Mouse (Mus musculus): ENCODE data around the gene Akap13. TPM values are rescaled to one million over a fixed set of nuclear protein-coding genes. Genes with fewer than 3 reads are reported as not detected.

Gene Akap13
- total RNA-seq, 4 experiments from 2014 or later = 70.2 to 79.8 (median 75.9) TPM

- DNase-seq (ENCODE audit: low spot score) = no peak
These were observed 5.0 kb downstream of the Akap13 start for GRCm38 (mm10) chr7:75460290-75460689.

- no peak for DNase-seq (ENCODE audit: low spot score)
These were observed 8.3 kb downstream of the Akap13 start for GRCm38 (mm10) chr7:75463579-75464162.

GRCm38 (mm10) chr7:75467791-75468190 lies 12.5 kb downstream of the Akap13 start:
- DNase-seq (ENCODE audit: low spot score) = no peak

GRCm38 (mm10) chr7:75470318-75470925 lies 15.1 kb downstream of the Akap13 start:
- no peak for DNase-seq (ENCODE audit: low spot score)

- DNase-seq (ENCODE audit: low spot score) = no peak
These were observed 17.2 kb downstream of the Akap13 start for GRCm38 (mm10) chr7:75472316-75473195.

- no peak for DNase-seq (ENCODE audit: low spot score)
These were observed 18.0 kb downstream of the Akap13 start for GRCm38 (mm10) chr7:75473294-75473693.

- no peak for DNase-seq (ENCODE audit: low spot score)
These were observed 18.7 kb downstream of the Akap13 start for GRCm38 (mm10) chr7:75474064-75474463.

GRCm38 (mm10) chr7:75474564-75475150 lies 19.3 kb downstream of the Akap13 start:
- DNase-seq (ENCODE audit: low spot score) = no peak

- no peak for DNase-seq (ENCODE audit: low spot score)
These were observed 22.7 kb downstream of the Akap13 start for GRCm38 (mm10) chr7:75478060-75478459.

GRCm38 (mm10) chr7:75480721-75481426 lies 25.5 kb downstream of the Akap13 start:
- no peak for DNase-seq (ENCODE audit: low spot score)

GRCm38 (mm10) chr7:75486031-75486430 lies 30.7 kb downstream of the Akap13 start:
- DNase-seq (ENCODE audit: low spot score) = no peak

- no peak for DNase-seq (ENCODE audit: low spot score)
These were observed 40.7 kb downstream of the Akap13 start for GRCm38 (mm10) chr7:75495941-75496441.

GRCm38 (mm10) chr7:75498627-75499026 lies 43.3 kb downstream of the Akap13 start:
- no peak for DNase-seq (ENCODE audit: low spot score)

GRCm38 (mm10) chr7:75499271-75499670 lies 43.9 kb downstream of the Akap13 start:
- DNase-seq (ENCODE audit: low spot score) = no peak

GRCm38 (mm10) chr7:75500164-75500563 lies 44.8 kb downstream of the Akap13 start:
- no peak for DNase-seq (ENCODE audit: low spot score)

GRCm38 (mm10) chr7:75500793-75501192 lies 45.5 kb downstream of the Akap13 start:
- DNase-seq (ENCODE audit: low spot score) = no peak

- DNase-seq (ENCODE audit: low spot score) = no peak
These were observed 49.2 kb downstream of the Akap13 start for GRCm38 (mm10) chr7:75504524-75504923.

- DNase-seq (ENCODE audit: low spot score) = no peak
These were observed 51.3 kb downstream of the Akap13 start for GRCm38 (mm10) chr7:75506628-75507027.

GRCm38 (mm10) chr7:75509085-75509873 lies 53.9 kb downstream of the Akap13 start:
- DNase-seq (ENCODE audit: low spot score) = no peak

GRCm38 (mm10) chr7:75515472-75515871 lies 60.1 kb downstream of the Akap13 start:
- no peak for DNase-seq (ENCODE audit: low spot score)

Measured in heart, adult 8-10 months (tissue).